Mouse (Mus musculus): ENCODE results near the gene Slc25a25.

Slc25a25 gene

GRCm38 (mm10) chr2:32459657-32460056, 8.4 kb upstream of the Slc25a25 start:
- DNase-seq (ENCODE audit: low read depth, low spot score): no peak

GRCm38 (mm10) chr2:32458300-32458699, 7.1 kb upstream of the Slc25a25 start:
- DNase-seq (ENCODE audit: low read depth, low spot score): no peak

- no peak for DNase-seq (ENCODE audit: low read depth, low spot score)
Measured at GRCm38 (mm10) chr2:32455101-32455500, 3.9 kb upstream of the Slc25a25 start.

- DNase-seq (ENCODE audit: low read depth, low spot score): no peak
Measured at GRCm38 (mm10) chr2:32454633-32455032, 3.4 kb upstream of the Slc25a25 start.

- peak; percentile 45 for DNase-seq (ENCODE audit: low read depth, low spot score)
Measured at GRCm38 (mm10) chr2:32453641-32454303, 2.5 kb upstream of the Slc25a25 start.

- no peak for DNase-seq (ENCODE audit: low read depth, low spot score)
Measured at GRCm38 (mm10) chr2:32452441-32452971, 1.3 kb upstream of the Slc25a25 start.

- DNase-seq (ENCODE audit: low read depth, low spot score): peak; percentile 100
Measured at GRCm38 (mm10) chr2:32451870-32452372, 676 bp upstream of the Slc25a25 start.

- DNase-seq (ENCODE audit: low read depth, low spot score): peak; percentile 79
Measured at GRCm38 (mm10) chr2:32449761-32450754, 1.2 kb downstream of the Slc25a25 start, which contains the start of gene Naif1. TSS of gene Naif1 (plus strand) at chr2:32450457.

- DNase-seq (ENCODE audit: low read depth, low spot score): peak; percentile 57
Measured at GRCm38 (mm10) chr2:32448480-32448879, 2.8 kb downstream of the Slc25a25 start.

- peak; percentile 83 for DNase-seq (ENCODE audit: low read depth, low spot score)
Measured at GRCm38 (mm10) chr2:32447264-32447936, 3.8 kb downstream of the Slc25a25 start.

- no peak for DNase-seq (ENCODE audit: low read depth, low spot score)
Measured at GRCm38 (mm10) chr2:32445535-32445934, 5.7 kb downstream of the Slc25a25 start.

- peak; percentile 14 for DNase-seq (ENCODE audit: low read depth, low spot score)
Measured at GRCm38 (mm10) chr2:32441550-32441949, 9.7 kb downstream of the Slc25a25 start.

GRCm38 (mm10) chr2:32440632-32441031, 10.6 kb downstream of the Slc25a25 start:
- no peak for DNase-seq (ENCODE audit: low read depth, low spot score)

- DNase-seq (ENCODE audit: low read depth, low spot score): peak; percentile 26
Measured at GRCm38 (mm10) chr2:32440164-32440563, 11.1 kb downstream of the Slc25a25 start.

GRCm38 (mm10) chr2:32439177-32439576, 12.1 kb downstream of the Slc25a25 start:
- DNase-seq (ENCODE audit: low read depth, low spot score): peak; percentile 77

- no peak for DNase-seq (ENCODE audit: low read depth, low spot score)
Measured at GRCm38 (mm10) chr2:32438733-32439132, 12.5 kb downstream of the Slc25a25 start.

GRCm38 (mm10) chr2:32437612-32438166, 13.6 kb downstream of the Slc25a25 start:
- no peak for DNase-seq (ENCODE audit: low read depth, low spot score)

- no peak for DNase-seq (ENCODE audit: low read depth, low spot score)
Measured at GRCm38 (mm10) chr2:32436686-32437372, 14.4 kb downstream of the Slc25a25 start.

GRCm38 (mm10) chr2:32430701-32431676, 20.3 kb downstream of the Slc25a25 start:
- no peak for DNase-seq (ENCODE audit: low read depth, low spot score)

All from A20 (cell line).